Mouse (Mus musculus) liver, embryonic 14.5 days (tissue): ENCODE measurements around the gene Adamts18.

Experiments used
- CTCF ChIP-seq: IDR thresholded peaks from 2 replicates; pipeline ENCODE4 v1.5.1; 2016; ENCODE audit warnings: antibody characterized with exemption, low read depth, control low read depth
- EP300 ChIP-seq: IDR thresholded peaks from 2 replicates; pipeline ENCODE4 v1.6.1; 2016; ENCODE audit warnings: antibody characterized with exemption, low read depth

DNA sequence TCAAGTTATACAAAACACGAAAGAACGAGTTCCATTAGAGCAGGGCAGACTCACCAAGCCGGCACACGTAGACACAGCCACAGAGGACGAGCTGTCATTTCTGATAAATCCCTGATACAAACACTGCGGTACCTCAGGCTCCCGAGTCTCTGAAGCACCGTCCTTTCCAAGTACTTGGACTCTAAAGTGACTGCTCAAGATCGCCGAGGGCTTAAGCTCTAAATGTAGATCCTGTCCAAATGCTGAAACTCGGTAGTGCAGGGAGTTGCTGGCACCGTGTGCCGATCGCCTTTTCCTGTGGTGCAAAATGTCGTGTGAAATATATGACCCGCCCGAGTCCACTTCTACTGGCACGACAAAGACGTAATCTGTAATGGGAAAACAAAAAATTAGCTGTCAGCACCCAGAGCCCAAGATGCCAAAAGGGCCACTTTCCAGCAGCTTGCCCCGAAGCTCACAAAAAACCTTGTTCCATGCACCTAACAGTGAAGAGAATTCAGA lies 3.7 kb downstream of the Adamts18 start:
- no peak for TF ChIP-seq CTCF
- TF ChIP-seq EP300 = no peak
